Comparison of ENCODE assay signal across 20 mouse cellular contexts in the genomic region with DNA sequence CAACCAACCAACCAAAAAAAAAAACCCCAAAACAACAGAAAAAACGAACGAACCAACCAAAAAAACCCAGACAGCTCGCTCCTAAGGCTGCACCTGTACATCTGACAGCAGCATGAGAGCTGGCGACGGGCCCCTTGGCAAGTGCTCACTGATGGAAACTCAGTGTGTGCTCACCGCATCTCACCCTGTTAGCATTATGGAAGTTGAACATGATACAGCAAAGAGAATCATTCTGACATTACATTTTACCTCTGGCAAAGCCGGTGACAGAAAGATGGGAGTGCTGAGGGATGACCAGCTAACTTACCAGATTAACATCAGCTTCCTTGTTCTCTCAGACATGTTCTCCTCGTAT. TPM values are rescaled to one million over a fixed set of nuclear protein-coding genes. Genes with fewer than 3 reads are reported as not detected.
DNase-seq lines count a peak whose midpoint lies in the region; ATAC-seq lines count a peak whose summit lies in the region.
"Had no signal": no experiment of that assay in that cellular context is flagged by ENCODE, and none has a peak within 500 bp of the region (broad histone marks: within the 10 kb centered on the region; RNA-seq: fewer than 3 reads in every experiment).

No protein-coding gene starts in this region.

- H3K36me3 ChIP-seq in forebrain, embryonic 15.5 days, result no peaks in the 10 kb centered on the region
- H3K36me3 ChIP-seq: embryonic facial prominence, embryonic 12.5 days; heart, embryonic 15.5 days; hindbrain, embryonic 12.5 days; limb, embryonic 10.5 days; liver, embryonic 12.5 days; midbrain, embryonic 12.5 days had no signal

- ATAC-seq in granulocyte monocyte progenitor cell, adult 5-6 weeks (replicated peaks; ENCODE audit: poor library complexity, severe bottlenecking), result no peak
- ATAC-seq in forebrain, embryonic 15.5 days (replicated peaks), result no peak
- ATAC-seq: forebrain, postnatal 0 days; intestine, postnatal 0 days; liver, embryonic 12.5 days had no signal

- H3K4me2 ChIP-seq in forebrain, embryonic 15.5 days (replicated peaks), result no peak overlapping the region
- H3K4me2 ChIP-seq: embryonic facial prominence, embryonic 12.5 days; heart, embryonic 15.5 days; hindbrain, embryonic 12.5 days; liver, embryonic 12.5 days; lung, embryonic 14.5 days; midbrain, embryonic 12.5 days had no signal

- H3K4me3 ChIP-seq in forebrain, embryonic 15.5 days, result no peak overlapping the region
- H3K4me3 ChIP-seq: embryonic facial prominence, embryonic 12.5 days; gastrocnemius, adult 2 months; heart, embryonic 15.5 days; hindbrain, embryonic 12.5 days; limb, embryonic 10.5 days; liver, embryonic 12.5 days; midbrain, embryonic 12.5 days had no signal

- no peak overlapping the region for H3K27ac ChIP-seq in forebrain, embryonic 15.5 days (replicated peaks)
- H3K27ac ChIP-seq: embryonic facial prominence, embryonic 12.5 days; gastrocnemius, adult 2 months; heart, embryonic 15.5 days; hindbrain, embryonic 12.5 days; limb, embryonic 10.5 days; liver, embryonic 12.5 days; midbrain, embryonic 12.5 days had no signal

- no peak overlapping the region for H3K9ac ChIP-seq in forebrain, embryonic 15.5 days (replicated peaks)
- H3K9ac ChIP-seq: embryonic facial prominence, embryonic 12.5 days; forebrain, postnatal 0 days; heart, embryonic 15.5 days; hindbrain, embryonic 12.5 days; liver, embryonic 12.5 days; lung, embryonic 14.5 days; midbrain, embryonic 12.5 days had no signal

- peaks cover 7% of the 10 kb centered on the region for H3K4me1 ChIP-seq in forebrain, embryonic 15.5 days

- no peaks in the 10 kb centered on the region for H3K9me3 ChIP-seq in forebrain, embryonic 15.5 days
- H3K9me3 ChIP-seq: embryonic facial prominence, embryonic 12.5 days; heart, embryonic 15.5 days; hindbrain, embryonic 12.5 days; limb, embryonic 10.5 days; midbrain, embryonic 12.5 days had no signal

- no peaks in the 10 kb centered on the region for H3K27me3 ChIP-seq in forebrain, embryonic 15.5 days
- H3K27me3 ChIP-seq: embryonic facial prominence, embryonic 12.5 days; heart, embryonic 15.5 days; hindbrain, embryonic 12.5 days; liver, embryonic 12.5 days; midbrain, embryonic 12.5 days had no signal

- 89% methylated on average over 8 of the region's 8 CpGs for WGBS in forebrain, embryonic 15.5 days

- peak; percentile 52 to 53 for DNase-seq in cerebellum, postnatal 14 days
- DNase-seq in cerebellum, adult 8-10 months, result no peak
- DNase-seq in CD4-positive helper T cell, adult 2 months (ENCODE audit: low read depth, low spot score), result peak; percentile 65
- peak; percentile 82 for DNase-seq in induced T-regulatory cell, adult 2 months (ENCODE audit: low read depth)
- peak; percentile 74 to 82 for DNase-seq in thymus, postnatal 10 days (ENCODE audit: low spot score in 2 of 2)
- no peak for DNase-seq in layer of hippocampus, postnatal 10 days (ENCODE audit: low spot score in 2 of 2)
- DNase-seq: cerebellum, adult 11 months; forebrain, postnatal 0 days; gastrocnemius, adult 2 months; lung, embryonic 14.5 days; right cerebral cortex, postnatal 4 days had no signal

RNA-seq across cellular contexts. Expression of a gene that starts 57.9 kb away (rescaled TPM):
- 11.8 and 13.8 TPM in 2 replicates for total RNA-seq in granulocyte monocyte progenitor cell, adult 5-6 weeks (2014; fragmentation: Nextera tagmentation)
- total RNA-seq in granulocyte monocyte progenitor cell, adult 5-6 weeks (2017), result 33.8 and 47.5 TPM in 2 replicates
- total RNA-seq in layer of hippocampus, postnatal 10 days (2021), result 10 to 100 TPM; 13.2 to 15.2 TPM
- polyA plus RNA-seq in forebrain, embryonic 15.5 days (2015; fragmentation: Nextera tagmentation; extraction: Ambion mirVana), result 38.7 and 42.8 TPM in 2 replicates

Comparison
In these comparisons a context has a peak if more than half of its experiments do, and no peak if none do; other contexts are left out.
1. DNase-seq: peak in cerebellum, postnatal 14 days (2 of 2), CD4-positive helper T cell, adult 2 months (single experiment), induced T-regulatory cell, adult 2 months (single experiment) and thymus, postnatal 10 days (2 of 2); none in cerebellum, adult 8-10 months (single experiment) and layer of hippocampus, postnatal 10 days (0 of 2).